Mouse (Mus musculus): ENCODE measurements around the gene Cab39.
A peak's percentile ranks its signal among the peaks of the same experiment; 100 is the strongest.

The Cab39 gene

DNA sequence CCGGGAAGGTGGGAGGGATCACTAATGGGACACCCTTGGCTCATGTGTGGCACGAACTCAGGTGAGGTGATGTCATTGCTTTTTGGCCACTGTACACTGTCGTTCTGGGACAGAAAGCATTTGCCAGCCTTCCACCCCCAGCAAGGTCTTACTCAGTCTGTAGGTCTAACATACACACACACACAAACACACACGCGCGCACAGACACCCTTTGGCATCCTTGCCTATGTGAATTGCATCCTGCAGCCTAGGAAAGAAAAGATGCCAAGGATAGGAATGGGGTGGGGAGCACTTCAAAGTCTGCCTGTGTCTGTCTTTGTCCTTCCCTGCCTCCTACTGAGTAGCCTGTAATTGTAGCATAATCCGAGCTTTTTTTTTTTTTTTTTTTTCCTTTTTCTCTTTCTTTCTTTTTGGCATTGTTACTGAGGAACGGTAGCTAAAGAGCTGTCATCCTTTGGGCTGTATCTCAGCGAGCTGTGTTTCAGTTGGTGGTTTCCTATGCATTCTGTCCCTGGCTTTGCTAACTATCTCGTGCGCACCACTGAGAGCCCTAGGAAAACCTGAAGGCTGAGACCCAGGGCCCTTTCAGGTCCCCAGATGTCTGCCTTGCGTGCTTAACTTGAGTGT is 105.6 kb downstream of the Cab39 start:
- DNase-seq (ENCODE audit: low read depth, low spot score) = peak; percentile 89

- DNase-seq (ENCODE audit: low read depth, low spot score) = peak; percentile 80
Measured at GRCm38 (mm10) chr1:85899388-85899761, 106.1 kb downstream of the Cab39 start.

DNA sequence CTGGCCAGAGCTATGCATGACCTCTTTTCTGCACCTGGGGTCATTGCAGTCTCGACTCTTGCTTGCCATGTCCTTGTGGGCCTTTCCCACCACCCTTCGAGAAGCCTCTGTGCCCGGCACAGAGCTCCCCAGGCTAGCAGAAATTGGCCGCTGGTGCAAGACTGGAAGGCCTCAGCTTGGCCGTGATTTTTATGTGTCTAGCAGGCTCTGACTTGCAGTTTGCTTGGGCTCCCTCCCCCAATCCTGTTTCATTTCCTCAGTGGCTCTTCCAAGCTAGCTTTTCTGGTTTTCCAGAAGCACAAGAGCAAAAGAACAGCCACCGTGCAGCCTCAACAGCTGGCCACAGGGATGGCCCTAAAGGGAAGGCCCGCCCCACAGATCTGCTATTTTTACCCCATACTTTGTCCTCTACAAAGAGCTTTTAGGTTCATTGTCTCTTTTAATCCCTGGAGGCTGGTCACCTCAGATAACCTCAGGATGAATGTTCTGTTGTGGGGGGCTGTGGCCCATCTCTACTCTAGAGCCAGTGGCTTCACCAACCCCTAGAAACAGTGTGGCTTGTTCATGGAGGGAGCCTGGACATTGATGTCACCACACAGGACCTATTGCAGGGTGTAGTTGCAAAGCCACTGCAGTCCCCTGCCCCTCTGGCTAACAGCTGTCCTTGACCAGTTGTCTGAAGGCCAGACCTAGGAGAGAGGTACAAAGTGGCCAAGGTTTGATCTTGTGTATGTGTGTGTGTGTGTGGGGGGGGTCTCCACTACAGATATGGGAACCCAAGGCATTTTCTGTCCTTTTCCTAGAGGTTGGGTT is 107.5 kb downstream of the Cab39 start:
- DNase-seq (ENCODE audit: low read depth, low spot score) = peak; percentile 66

All from brain, adult 2 months (tissue).